Comparison of ENCODE assay signal across 15 mouse cellular contexts in genomic region chr16:14381061-14381665, GRCm38 (mm10). TPM values are rescaled to one million over a fixed set of nuclear protein-coding genes. Genes with fewer than 3 reads are reported as not detected.
DNase-seq lines count a peak whose midpoint lies in the region; ATAC-seq and TF ChIP-seq lines count a peak whose summit lies in the region.
"Had no signal": no experiment of that assay in that cellular context is flagged by ENCODE, and none has a peak within 500 bp of the region (broad histone marks: within the 10 kb centered on the region; RNA-seq: fewer than 3 reads in every experiment).

No protein-coding gene starts in this region.

- H3K4me3 ChIP-seq in heart, embryonic 10.5 days = no peak overlapping the region
- no peak overlapping the region for H3K4me3 ChIP-seq in CH12.LX (replicated peaks in 1 of 3; ENCODE audit: low read depth in 2 of 3, low read length in 2 of 3, poor library complexity in 1 of 3)
- H3K4me3 ChIP-seq: forebrain, embryonic 15.5 days; hindbrain, embryonic 13.5 days; limb, embryonic 10.5 days had no signal

- in situ Hi-C loops in CH12.LX (cut with MboI; ENCODE audit: low pct_ligation_motif_present, low pct_unique_long_range_greater_than_20kb, low sequenced_read_pairs) = no loop called here

- no peaks in the 10 kb centered on the region for H3K9me3 ChIP-seq in heart, embryonic 10.5 days
- H3K9me3 ChIP-seq in CH12.LX (replicated peaks; ENCODE audit: low read length) = no peaks in the 10 kb centered on the region
- H3K9me3 ChIP-seq: forebrain, embryonic 15.5 days; hindbrain, embryonic 13.5 days; limb, embryonic 10.5 days had no signal

- H3K9ac ChIP-seq in CH12.LX (ENCODE audit: insufficient read depth, low read depth) = no peak overlapping the region
- H3K9ac ChIP-seq: forebrain, embryonic 15.5 days; hindbrain, embryonic 13.5 days had no signal

- H3K27me3 ChIP-seq in heart, embryonic 10.5 days (ENCODE audit: insufficient read depth, poor library complexity, severe bottlenecking) = no peaks in the 10 kb centered on the region
- H3K27me3 ChIP-seq in CH12.LX (replicated peaks) = no peaks in the 10 kb centered on the region
- H3K27me3 ChIP-seq: forebrain, embryonic 15.5 days; hindbrain, embryonic 13.5 days had no signal

- TF ChIP-seq RAD21 in CH12.LX (IDR thresholded peaks at IDR 0.05; ENCODE audit: low read depth, low read length) = no peak

- no peak for ATAC-seq in megakaryocyte-erythroid progenitor cell, adult 5-6 weeks (replicated peaks; ENCODE audit: low FRiP score, low TSS enrichment, poor library complexity, severe bottlenecking)
- ATAC-seq: forebrain, embryonic 15.5 days; intestine, embryonic 16.5 days had no signal

- TF ChIP-seq POLR2A in CH12.LX (IDR thresholded peaks at IDR 0.05; ENCODE audit: low read depth, low read length) = no peak

- no peaks in the 10 kb centered on the region for H3K4me1 ChIP-seq in heart, embryonic 10.5 days
- H3K4me1 ChIP-seq in CH12.LX (ENCODE audit: control insufficient read depth in 1 of 2, insufficient read depth in 2 of 2) = peaks cover 14 to 71% of the 10 kb centered on the region in 2 experiments
- H3K4me1 ChIP-seq: hindbrain, embryonic 13.5 days; limb, embryonic 10.5 days had no signal

- no peak for TF ChIP-seq CTCF in CH12.LX (conservative IDR thresholded peaks at IDR 0.05 in 1 of 2, IDR thresholded peaks at IDR 0.05 in 1 of 2; ENCODE audit: low read depth in 2 of 2, low read length in 2 of 2)

- DNase-seq in heart, adult 11 months = peak; percentile 96
- no peak for DNase-seq in heart, embryonic 10.5 days (ENCODE audit: low spot score)
- peak; percentile 37 for DNase-seq in CH12.LX (ENCODE audit: extremely low read depth)
- DNase-seq in brain, adult 2 months (ENCODE audit: low read depth, low spot score) = peak; percentile 56
- peak; percentile 58 to 65 for DNase-seq in heart, postnatal 10 days
- DNase-seq in lung, postnatal 25 days (ENCODE audit: low spot score) = no peak
- DNase-seq: cerebellum, adult 11-12 months; embryo, embryonic 11 days; kidney, postnatal 10 days; right cerebral cortex, postnatal 14 days had no signal

- TF ChIP-seq EP300 in CH12.LX (IDR thresholded peaks at IDR 0.05; ENCODE audit: low read length) = no peak

- intact Hi-C loops in heart, postnatal 10 days (cut with DNase I) = no loop called here

- dilution Hi-C loops in CH12.LX (cut with MboI; ENCODE audit: extremely low pct_ligation_motif_present, extremely low pct_unique_long_range_greater_than_20kb, low sequenced_read_pairs) = no loop called here

- H3K79me2 ChIP-seq in CH12.LX (replicated peaks; ENCODE audit: control insufficient read depth, extremely low read depth, insufficient read depth, poor library complexity, severe bottlenecking) = peaks cover 38% of the 10 kb centered on the region

- H3K36me3 ChIP-seq in heart, embryonic 10.5 days = no peaks in the 10 kb centered on the region
- peaks cover 10 to 66% of the 10 kb centered on the region in 2 experiments for H3K36me3 ChIP-seq in CH12.LX (replicated peaks in 1 of 2; ENCODE audit: control insufficient read depth in 1 of 2, insufficient read depth in 1 of 2, low read length in 1 of 2)
- H3K36me3 ChIP-seq: forebrain, embryonic 15.5 days; hindbrain, embryonic 13.5 days; limb, embryonic 10.5 days had no signal

- H3K27ac ChIP-seq in heart, embryonic 10.5 days = no peak overlapping the region
- no peak overlapping the region for H3K27ac ChIP-seq in CH12.LX (ENCODE audit: insufficient read depth, low read depth)
- H3K27ac ChIP-seq: forebrain, embryonic 15.5 days; hindbrain, embryonic 13.5 days; limb, embryonic 10.5 days had no signal

- H3K4me2 ChIP-seq in CH12.LX (ENCODE audit: insufficient read depth, low read depth, poor library complexity, severe bottlenecking) = no peak overlapping the region
- H3K4me2 ChIP-seq: forebrain, embryonic 15.5 days; hindbrain, embryonic 13.5 days had no signal

TF ChIP-seq in CH12.LX, 34 proteins besides CTCF, POLR2A, EP300 and RAD21:
- TF ChIP-seq USF2 (conservative IDR thresholded peaks at IDR 0.05; ENCODE audit: low read depth, low read length) (no peak), HCFC1 (IDR thresholded peaks at IDR 0.05; ENCODE audit: low read depth, low read length) (no peak), USF1 (IDR thresholded peaks at IDR 0.05; ENCODE audit: low read depth, low read length) (no peak), MYC (IDR thresholded peaks at IDR 0.05; ENCODE audit: low read depth, low read length) (no peak), NELFE (IDR thresholded peaks at IDR 0.05; ENCODE audit: low read depth, low read length) (no peak)

RNA-seq across cellular contexts. Expression of gene Abcc1, which starts 19.8 kb away (rescaled TPM):
- 2.8 and 4.9 TPM in 2 replicates for polyA plus RNA-seq in heart, embryonic 10.5 days (2016; fragmentation: Nextera tagmentation; extraction: Ambion mirVana)
- total RNA-seq in CH12.LX (2012; rRNA removed) (36.3 and 37.4 TPM in 2 replicates), CH12.LX (2014; rRNA removed) (26.5 and 30.2 TPM in 2 replicates)
- polyA plus RNA-seq in CH12.LX (2012; ENCODE audit: insufficient read length, low read depth) = 42.2 and 49.7 TPM in 2 replicates
- 10 to 100 TPM; 22.5 to 30.4 TPM for total RNA-seq in heart, postnatal 10 days (2021)
- 32.6 and 42.0 TPM in 2 replicates for total RNA-seq in megakaryocyte-erythroid progenitor cell, adult 5-6 weeks (2014; fragmentation: Nextera tagmentation)
- 19.1 and 25.8 TPM in 2 replicates for total RNA-seq in megakaryocyte-erythroid progenitor cell, adult 5-6 weeks (2017)

Comparison
In these comparisons a context has a peak if more than half of its experiments do, and no peak if none do; other contexts are left out.
1. DNase-seq: peak in heart, adult 11 months (single experiment), CH12.LX (single experiment), brain, adult 2 months (single experiment) and heart, postnatal 10 days (2 of 2); none in heart, embryonic 10.5 days (single experiment) and lung, postnatal 25 days (single experiment).